Mouse (Mus musculus): ENCODE results near the gene Axin2. TPM values are rescaled to one million over a fixed set of nuclear protein-coding genes. Genes with fewer than 3 reads are reported as not detected.

Gene Axin2
- total and polyA plus RNA-seq, 2 experiments from 2014 or later, result 7.5 to 38.0 TPM

- Histone ChIP-seq H3K27ac (ENCODE audit: low read depth, low read length) (no peak overlapping the region), H3K4me1 (ENCODE audit: insufficient read depth, low read length) (peaks cover 39% of the 10 kb centered on the region), H3K4me3 (ENCODE audit: low read depth, low read length) (peak overlapping the region; percentile 8; the same call in 1 of the 2 replicates), H3K27me3 (ENCODE audit: insufficient read depth, low read length) (no peaks in the 10 kb centered on the region), H3K4me2 (ENCODE audit: low read depth, low read length, poor library complexity, severe bottlenecking) (peak overlapping the region; percentile 80), H3K9ac (replicated peaks; ENCODE audit: low read length, poor library complexity, severe bottlenecking) (no peak overlapping the region), H3K9me3 (ENCODE audit: low read length) (no peaks in the 10 kb centered on the region), H3K36me3 (ENCODE audit: insufficient read depth, low read length) (peaks cover 12% of the 10 kb centered on the region)
- 11% methylated on average over 7 of the region's 7 CpGs for WGBS
- peak; percentile 66 for TF ChIP-seq CTCF (IDR thresholded peaks at IDR 0.05)
- peak; percentile 70 for DNase-seq (ENCODE audit: low spot score)
- ATAC-seq (ENCODE audit: low FRiP score), result no peak
These were observed 8.6 kb downstream of the Axin2 start for GRCm38 (mm10) chr11:108928752-108929151.

DNA sequence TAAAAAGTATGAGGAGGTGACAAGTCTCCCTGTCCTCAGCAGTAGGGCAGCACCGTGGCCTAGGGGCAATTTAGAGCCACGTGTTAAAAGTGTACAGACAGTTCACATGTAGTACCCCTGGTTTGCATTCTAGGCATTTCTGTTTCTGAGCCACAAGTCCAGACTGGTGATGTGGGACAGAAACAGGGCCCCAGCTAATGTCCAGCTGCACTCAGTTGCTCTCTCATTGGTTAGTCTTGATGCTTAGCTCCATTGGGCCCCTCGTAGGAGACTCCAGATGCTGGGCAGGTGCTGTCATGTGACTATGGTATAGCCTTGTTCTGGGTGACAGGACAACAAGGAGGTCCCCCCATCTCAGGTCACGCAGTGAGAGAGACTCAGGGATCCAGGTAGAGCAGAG is 9.0 kb downstream of the Axin2 start:
- DNase-seq (ENCODE audit: low spot score) (no peak), ATAC-seq (ENCODE audit: low FRiP score) (no peak)
- H3K4me1 ChIP-seq (ENCODE audit: insufficient read depth, low read length), result peaks cover 39% of the 10 kb centered on the region
- H3K27me3 ChIP-seq (ENCODE audit: insufficient read depth, low read length), result no peaks in the 10 kb centered on the region
- no peak overlapping the region for H3K27ac ChIP-seq (ENCODE audit: low read depth, low read length)
- H3K9me3 ChIP-seq (ENCODE audit: low read length), result no peaks in the 10 kb centered on the region
- 0 out of 2 replicates have a peak overlapping the region, but pooled peaks have one; percentile 8 for H3K4me3 ChIP-seq (ENCODE audit: low read depth, low read length)
- H3K36me3 ChIP-seq (ENCODE audit: insufficient read depth, low read length), result peaks cover 12% of the 10 kb centered on the region
- 31% methylated on average over 4 of the region's 4 CpGs for WGBS
- peak overlapping the region; percentile 80 for H3K4me2 ChIP-seq (ENCODE audit: low read depth, low read length, poor library complexity, severe bottlenecking)
- no peak for TF ChIP-seq CTCF (IDR thresholded peaks at IDR 0.05)
- no peak overlapping the region for H3K9ac ChIP-seq (replicated peaks; ENCODE audit: low read length, poor library complexity, severe bottlenecking)

DNA sequence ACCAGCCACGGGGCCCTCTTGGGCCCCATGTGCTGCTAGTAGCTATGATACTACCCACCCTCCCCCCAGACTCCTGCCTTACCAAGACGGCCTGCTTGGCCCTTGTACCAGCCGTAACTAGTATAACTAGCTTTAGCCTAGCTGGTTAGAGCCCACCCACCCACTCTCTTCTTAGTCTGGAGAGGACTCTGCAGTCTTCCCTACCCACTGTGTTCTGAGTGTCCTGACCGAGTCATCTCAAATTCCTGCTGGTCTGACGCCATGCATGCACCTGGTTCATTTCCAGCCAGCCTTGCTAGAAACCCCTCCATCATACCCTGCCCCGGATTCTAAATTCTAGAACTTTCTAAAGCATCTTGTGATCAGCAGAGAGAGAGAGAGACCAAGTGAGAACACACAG is 9.6 kb downstream of the Axin2 start:
- Histone ChIP-seq H3K4me3 (ENCODE audit: low read depth, low read length) (no peak overlapping the region), H3K27ac (ENCODE audit: low read depth, low read length) (no peak overlapping the region), H3K36me3 (ENCODE audit: insufficient read depth, low read length) (peaks cover 12% of the 10 kb centered on the region), H3K27me3 (ENCODE audit: insufficient read depth, low read length) (no peaks in the 10 kb centered on the region), H3K4me2 (ENCODE audit: low read depth, low read length, poor library complexity, severe bottlenecking) (no peak overlapping the region), H3K4me1 (ENCODE audit: insufficient read depth, low read length) (peaks cover 39% of the 10 kb centered on the region), H3K9me3 (ENCODE audit: low read length) (no peaks in the 10 kb centered on the region), H3K9ac (replicated peaks; ENCODE audit: low read length, poor library complexity, severe bottlenecking) (0 out of 2 replicates have a peak overlapping the region, but pooled peaks have one; percentile 19)
- WGBS, result 41% methylated on average over 6 of the region's 6 CpGs
- no peak for DNase-seq (ENCODE audit: low spot score)
- ATAC-seq (ENCODE audit: low FRiP score), result no peak
- no peak for TF ChIP-seq CTCF (IDR thresholded peaks at IDR 0.05)

GRCm38 (mm10) chr11:108930612-108931011 is 10.5 kb downstream of the Axin2 start:
- DNase-seq (ENCODE audit: low spot score) (peak; percentile 38), ATAC-seq (ENCODE audit: low FRiP score) (no peak)
- Histone ChIP-seq H3K9ac (replicated peaks; ENCODE audit: low read length, poor library complexity, severe bottlenecking) (no peak overlapping the region), H3K4me3 (ENCODE audit: low read depth, low read length) (no peak overlapping the region), H3K9me3 (ENCODE audit: low read length) (no peaks in the 10 kb centered on the region), H3K4me1 (ENCODE audit: insufficient read depth, low read length) (peaks cover 35% of the 10 kb centered on the region), H3K27me3 (ENCODE audit: insufficient read depth, low read length) (no peaks in the 10 kb centered on the region), H3K36me3 (ENCODE audit: insufficient read depth, low read length) (peaks cover 12% of the 10 kb centered on the region), H3K4me2 (ENCODE audit: low read depth, low read length, poor library complexity, severe bottlenecking) (peak overlapping the region; percentile 24; the same call in 1 of the 2 replicates), H3K27ac (ENCODE audit: low read depth, low read length) (no peak overlapping the region)
- no peak for TF ChIP-seq CTCF (IDR thresholded peaks at IDR 0.05)
- 24% methylated on average over 2 of the region's 3 CpGs for whole genome bisulfite sequencing

DNA sequence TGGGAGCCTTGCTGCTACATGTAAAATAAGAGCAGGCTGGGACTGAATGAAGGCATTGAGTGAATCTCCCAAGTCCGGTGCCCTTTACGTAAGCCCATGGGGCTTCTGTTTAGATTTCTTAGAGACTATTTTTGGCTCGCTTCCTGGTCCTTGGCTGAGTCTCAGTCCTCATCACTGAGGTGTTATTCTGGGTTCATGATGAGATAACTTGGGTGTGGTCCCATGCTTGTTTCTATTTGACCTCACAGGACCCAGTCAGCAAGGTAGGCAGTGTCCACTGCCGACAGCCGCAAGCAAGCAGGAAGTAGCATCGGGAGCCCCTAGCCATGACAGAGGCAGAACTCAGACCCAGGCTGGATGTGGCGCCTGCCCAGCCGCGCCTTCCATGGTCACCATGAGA is 13.7 kb downstream of the Axin2 start:
- TF ChIP-seq CTCF (IDR thresholded peaks at IDR 0.05), result no peak
- Histone ChIP-seq H3K4me2 (ENCODE audit: low read depth, low read length, poor library complexity, severe bottlenecking) (no peak overlapping the region), H3K27ac (ENCODE audit: low read depth, low read length) (no peak overlapping the region), H3K27me3 (ENCODE audit: insufficient read depth, low read length) (no peaks in the 10 kb centered on the region), H3K9ac (replicated peaks; ENCODE audit: low read length, poor library complexity, severe bottlenecking) (no peak overlapping the region), H3K4me3 (ENCODE audit: low read depth, low read length) (no peak overlapping the region), H3K4me1 (ENCODE audit: insufficient read depth, low read length) (peaks cover 11% of the 10 kb centered on the region), H3K9me3 (ENCODE audit: low read length) (no peaks in the 10 kb centered on the region), H3K36me3 (ENCODE audit: insufficient read depth, low read length) (peaks cover 17% of the 10 kb centered on the region)
- DNase-seq (ENCODE audit: low spot score), result peak; percentile 57
- ATAC-seq (ENCODE audit: low FRiP score), result no peak
- 52% methylated on average over 9 of the region's 9 CpGs for WGBS

GRCm38 (mm10) chr11:108935128-108935868 is 15.1 kb downstream of the Axin2 start:
- WGBS, result 7% methylated on average over 18 of the region's 18 CpGs

More at GRCm38 (mm10) chr11:108935128-108935868, 15.1 kb downstream of the Axin2 start:
- Histone ChIP-seq H3K4me3 (ENCODE audit: low read depth, low read length) (no peak overlapping the region), H3K4me2 (ENCODE audit: low read depth, low read length, poor library complexity, severe bottlenecking) (no peak overlapping the region), H3K4me1 (ENCODE audit: insufficient read depth, low read length) (peaks cover 7% of the 10 kb centered on the region; the same call in 1 of the 2 replicates), H3K9ac (replicated peaks; ENCODE audit: low read length, poor library complexity, severe bottlenecking) (no peak overlapping the region; the same call in 1 of the 2 replicates), H3K36me3 (ENCODE audit: insufficient read depth, low read length) (peaks cover 24% of the 10 kb centered on the region), H3K27ac (ENCODE audit: low read depth, low read length) (peak overlapping the region; percentile 59), H3K9me3 (ENCODE audit: low read length) (no peaks in the 10 kb centered on the region), H3K27me3 (ENCODE audit: insufficient read depth, low read length) (no peaks in the 10 kb centered on the region)
- ATAC-seq (ENCODE audit: low FRiP score) (peak; percentile 77), DNase-seq (ENCODE audit: low spot score) (peak; percentile 84)
- TF ChIP-seq CTCF (IDR thresholded peaks at IDR 0.05), result no peak
